In genomic region chr2:130293486-130293885, GRCm38 (mm10) we compare ENCODE assay signal across 11 mouse cellular contexts. TPM values are rescaled to one million over a fixed set of nuclear protein-coding genes. Genes with fewer than 3 reads are reported as not detected.
A peak's percentile ranks its signal among the peaks of the same experiment; 100 is the strongest.
DNase-seq lines count a peak whose midpoint lies in the region; ATAC-seq lines count a peak whose summit lies in the region.
"Had no signal": no experiment of that assay in that cellular context is flagged by ENCODE, and none has a peak within 500 bp of the region (broad histone marks: within the 10 kb centered on the region; RNA-seq: fewer than 3 reads in every experiment).

No protein-coding gene starts in this region.

- peak overlapping the region; percentile 28; the same call in 1 of the 2 replicates for H3K4me2 ChIP-seq in intestine, embryonic 14.5 days (ENCODE audit: low read length)
- H3K4me2 ChIP-seq in intestine, embryonic 16.5 days (ENCODE audit: low read depth, low read length): no peak overlapping the region
- H3K4me2 ChIP-seq in embryonic facial prominence, embryonic 12.5 days (replicated peaks): peak overlapping the region; percentile 65; the same call in 1 of the 2 replicates
- H3K4me2 ChIP-seq: heart, embryonic 15.5 days had no signal

- H3K36me3 ChIP-seq in intestine, embryonic 14.5 days (ENCODE audit: control insufficient read depth, insufficient read depth, low read length): peaks cover 6% of the 10 kb centered on the region; the same call in 1 of the 2 replicates
- H3K36me3 ChIP-seq in intestine, embryonic 16.5 days (ENCODE audit: control insufficient read depth, insufficient read depth, low read length): no peaks in the 10 kb centered on the region
- no peaks in the 10 kb centered on the region for H3K36me3 ChIP-seq in embryonic facial prominence, embryonic 12.5 days
- H3K36me3 ChIP-seq: heart, embryonic 15.5 days had no signal

- H3K9ac ChIP-seq in intestine, embryonic 14.5 days (ENCODE audit: low read length): no peak overlapping the region
- no peak overlapping the region for H3K9ac ChIP-seq in intestine, embryonic 16.5 days (ENCODE audit: low read depth, low read length)
- no peak overlapping the region for H3K9ac ChIP-seq in embryonic facial prominence, embryonic 12.5 days
- H3K9ac ChIP-seq: heart, embryonic 15.5 days; limb, embryonic 12.5 days had no signal

- no peaks in the 10 kb centered on the region for H3K9me3 ChIP-seq in intestine, embryonic 14.5 days (ENCODE audit: control insufficient read depth, low read length)
- H3K9me3 ChIP-seq in intestine, embryonic 16.5 days (ENCODE audit: control insufficient read depth, low read length): no peaks in the 10 kb centered on the region
- H3K9me3 ChIP-seq in embryonic facial prominence, embryonic 12.5 days: no peaks in the 10 kb centered on the region
- H3K9me3 ChIP-seq: heart, embryonic 15.5 days; limb, embryonic 12.5 days had no signal

- peaks cover 24% of the 10 kb centered on the region for H3K4me1 ChIP-seq in intestine, embryonic 14.5 days (replicated peaks; ENCODE audit: control insufficient read depth, insufficient read depth, low read length)
- H3K4me1 ChIP-seq in intestine, embryonic 16.5 days (ENCODE audit: control insufficient read depth, insufficient read depth, low read length): peaks cover 21% of the 10 kb centered on the region
- H3K4me1 ChIP-seq in embryonic facial prominence, embryonic 12.5 days: peaks cover 37% of the 10 kb centered on the region

- WGBS in intestine, embryonic 14.5 days: 3% methylated on average over 4 of the region's 4 CpGs
- WGBS in intestine, embryonic 16.5 days: 13% methylated on average over 4 of the region's 4 CpGs
- WGBS in embryonic facial prominence, embryonic 12.5 days: 6% methylated on average over 4 of the region's 4 CpGs

- H3K27me3 ChIP-seq in intestine, embryonic 14.5 days (replicated peaks; ENCODE audit: control insufficient read depth, insufficient read depth, low read length): 0 out of 2 replicates have a peak, but pooled peaks cover 7% of the 10 kb centered on the region
- H3K27me3 ChIP-seq in intestine, embryonic 16.5 days (replicated peaks; ENCODE audit: control insufficient read depth, insufficient read depth, low read length): peaks cover 12% of the 10 kb centered on the region
- H3K27me3 ChIP-seq in embryonic facial prominence, embryonic 12.5 days: peaks cover 32% of the 10 kb centered on the region

- 0 out of 2 replicates have a peak, but pooled peaks have one; percentile 21 for ATAC-seq in intestine, embryonic 14.5 days (replicated peaks; ENCODE audit: low FRiP score, low TSS enrichment, low read depth)
- no peak for ATAC-seq in intestine, embryonic 16.5 days
- ATAC-seq in embryonic facial prominence, embryonic 12.5 days (ENCODE audit: insufficient number of reproducible peaks, insufficient read depth, low FRiP score, low TSS enrichment): peak; percentile 31; the same call in 1 of the 2 replicates
- ATAC-seq in megakaryocyte progenitor cell, adult 5-6 weeks (replicated peaks; ENCODE audit: poor library complexity): peak; percentile 42

- intact Hi-C loops in left cerebral cortex, postnatal 36 days (cut with DNase I): loop anchor here (10.0 kb wide), 1 partner anchor 271 kb away; the partner anchor contains the start of gene Mrps26

- no peak for DNase-seq in intestine, embryonic 14.5 days (ENCODE audit: low spot score)
- DNase-seq in MEL-GATA-1-ER (ENCODE audit: extremely low read depth, low read depth): peak; percentile 84
- no peak for DNase-seq in adrenal gland, postnatal 25 days
- DNase-seq in left cerebral cortex, postnatal 36 days (ENCODE audit: low spot score in 2 of 2): no peak
- DNase-seq in cerebellum, adult 9-10 months: no peak

- no peak overlapping the region for H3K4me3 ChIP-seq in intestine, embryonic 14.5 days (ENCODE audit: low read depth, low read length)
- H3K4me3 ChIP-seq in intestine, embryonic 16.5 days (ENCODE audit: low read length): no peak overlapping the region
- H3K4me3 ChIP-seq in embryonic facial prominence, embryonic 12.5 days: no peak overlapping the region
- H3K4me3 ChIP-seq: heart, embryonic 15.5 days; limb, embryonic 12.5 days had no signal

- no peak overlapping the region for H3K27ac ChIP-seq in intestine, embryonic 14.5 days (ENCODE audit: low read depth)
- H3K27ac ChIP-seq in intestine, embryonic 16.5 days (ENCODE audit: low read length): no peak overlapping the region
- no peak overlapping the region for H3K27ac ChIP-seq in embryonic facial prominence, embryonic 12.5 days
- H3K27ac ChIP-seq: heart, embryonic 15.5 days; limb, embryonic 12.5 days had no signal

RNA-seq across cellular contexts. Expression of gene Ebf4, which starts 1.5 kb away (rescaled TPM):
- 2.9 and 3.6 TPM in 2 replicates for polyA plus RNA-seq in intestine, embryonic 14.5 days (2014; fragmentation: Nextera tagmentation; extraction: Ambion mirVana)
- polyA plus RNA-seq in intestine, embryonic 16.5 days (2015; fragmentation: Nextera tagmentation; extraction: Ambion mirVana): 0.97 and 1.2 TPM in 2 replicates
- polyA plus RNA-seq in embryonic facial prominence, embryonic 12.5 days (2016; fragmentation: Nextera tagmentation; extraction: Ambion mirVana): 4.4 and 4.6 TPM in 2 replicates
- not detected in 2 replicates for total RNA-seq in megakaryocyte progenitor cell, adult 5-6 weeks (2015)
- total RNA-seq in megakaryocyte progenitor cell, adult 5-6 weeks (2017): not detected in 2 replicates
- total RNA-seq in adrenal gland, postnatal 25 days (2021): 5.0 and 5.3 TPM in 2 replicates
- total RNA-seq in left cerebral cortex, postnatal 36 days (2021): 10 to 100 TPM in 1 of 2 experiments, 1 to 10 TPM in 1; 8.3 to 10.5 TPM
- total RNA-seq: neutrophil, adult 5-6 weeks had no signal

RNA-seq across cellular contexts. Expression of gene Idh3b, which starts 9.1 kb away (rescaled TPM):
- 214 and 215 TPM in 2 replicates for polyA plus RNA-seq in intestine, embryonic 14.5 days (2014; fragmentation: Nextera tagmentation; extraction: Ambion mirVana)
- polyA plus RNA-seq in intestine, embryonic 16.5 days (2015; fragmentation: Nextera tagmentation; extraction: Ambion mirVana): 300 and 308 TPM in 2 replicates
- polyA plus RNA-seq in embryonic facial prominence, embryonic 12.5 days (2016; fragmentation: Nextera tagmentation; extraction: Ambion mirVana): 137 and 145 TPM in 2 replicates
- 160 and 172 TPM in 2 replicates for total RNA-seq in megakaryocyte progenitor cell, adult 5-6 weeks (2015)
- total RNA-seq in megakaryocyte progenitor cell, adult 5-6 weeks (2017): 108 and 165 TPM in 2 replicates
- total RNA-seq in adrenal gland, postnatal 25 days (2021): 319 and 388 TPM in 2 replicates
- total RNA-seq in left cerebral cortex, postnatal 36 days (2021): 100 to 1,000 TPM; 278 to 289 TPM

RNA-seq across cellular contexts. Expression of gene Nop56, which starts 19.3 kb away (rescaled TPM):
- polyA plus RNA-seq in intestine, embryonic 14.5 days (2014; fragmentation: Nextera tagmentation; extraction: Ambion mirVana): 334 and 362 TPM in 2 replicates
- polyA plus RNA-seq in intestine, embryonic 16.5 days (2015; fragmentation: Nextera tagmentation; extraction: Ambion mirVana): 209 and 237 TPM in 2 replicates
- 367 and 368 TPM in 2 replicates for polyA plus RNA-seq in embryonic facial prominence, embryonic 12.5 days (2016; fragmentation: Nextera tagmentation; extraction: Ambion mirVana)
- 433 and 507 TPM in 2 replicates for total RNA-seq in megakaryocyte progenitor cell, adult 5-6 weeks (2015)
- 455 and 508 TPM in 2 replicates for total RNA-seq in megakaryocyte progenitor cell, adult 5-6 weeks (2017)
- 104 and 124 TPM in 2 replicates for total RNA-seq in adrenal gland, postnatal 25 days (2021)
- 100 to 1,000 TPM; 120 to 126 TPM for total RNA-seq in left cerebral cortex, postnatal 36 days (2021)
